Mouse (Mus musculus) midbrain, embryonic 16.5 days (tissue): ENCODE measurements around the gene Rrbp1. TPM values are rescaled to one million over a fixed set of nuclear protein-coding genes. Genes with fewer than 3 reads are reported as not detected.

Source experiments
- ATAC-seq: fragments of 200-750 bp; cut with Nextera tagmentation; 2 replicates; pipeline ENCODE4 v1.8.0; 2017; ENCODE audit warnings: moderate TSS enrichment
- H3K27ac ChIP-seq: fragments of 300-500 bp; sonication (generic); 2 replicates; pipeline ENCODE4 v1.5.1; 2014; ENCODE audit warnings: mild to moderate bottlenecking, low read length, mixed read lengths
- H3K27me3 ChIP-seq: fragments of 300-500 bp; sonication (generic); 2 replicates; pipeline ENCODE4 v1.6.1; 2014; ENCODE audit warnings: low read depth, low read length, mixed read lengths; ENCODE audit not compliant: control insufficient read depth, insufficient read depth
- H3K36me3 ChIP-seq: fragments of 300-500 bp; sonication (generic); 2 replicates; pipeline ENCODE4 v1.6.1; 2014; ENCODE audit warnings: mild to moderate bottlenecking, low read length, moderate library complexity, mixed read lengths; ENCODE audit not compliant: control insufficient read depth, insufficient read depth
- H3K4me1 ChIP-seq: fragments of 300-500 bp; sonication (generic); 2 replicates; pipeline ENCODE4 v1.6.1; 2014; ENCODE audit warnings: mild to moderate bottlenecking, low read length, mixed read lengths; ENCODE audit not compliant: control insufficient read depth, insufficient read depth
- H3K4me2 ChIP-seq: fragments of 300-500 bp; sonication (generic); 2 replicates; pipeline ENCODE4 v1.6.1; 2014; ENCODE audit warnings: mild to moderate bottlenecking, low read length, mixed read lengths
- H3K4me3 ChIP-seq: fragments of 300-500 bp; sonication (generic); 2 replicates; pipeline ENCODE4 v1.5.1; 2014; ENCODE audit warnings: low read depth, mild to moderate bottlenecking, low read length, moderate library complexity, mixed read lengths
- H3K9ac ChIP-seq: fragments of 300-500 bp; sonication (generic); 2 replicates; pipeline ENCODE4 v1.6.1; 2014; ENCODE audit warnings: low read depth, low read length, mixed read lengths
- H3K9me3 ChIP-seq: fragments of 300-500 bp; sonication (generic); replicated peaks from 2 replicates; pipeline ENCODE4 v1.6.1; 2014; ENCODE audit warnings: mild to moderate bottlenecking, low read length, mixed read lengths; ENCODE audit not compliant: control insufficient read depth, poor library complexity, severe bottlenecking
- WGBS: fragments of 180-500 bp; shearing (Covaris S2); extraction: QIAGEN DNeasy Blood & Tissue Kit; methylation state at CpG from one replicate; pipeline ENCODE4 v1.1.7; 2014; 5-methylcytosine and 5-hydroxymethylcytosine counted together
- polyA plus RNA-seq: library from polyadenylated mRNA; unstranded; fragments of >200 nt; fragmentation: Nextera tagmentation; extraction: Ambion mirVana; gene quantifications from 2 replicates; pipeline ENCODE4 v1.2.1, GENCODE M21; 2015

Rrbp1 gene
- polyA plus RNA-seq, 1 experiment from 2014 or later = 24.1 TPM

- Histone ChIP-seq H3K9ac (no peak overlapping the region), H3K4me3 (no peak overlapping the region), H3K9me3 (0 out of 2 replicates have a peak, but pooled peaks cover 2% of the 10 kb centered on the region), H3K27me3 (no peaks in the 10 kb centered on the region), H3K4me1 (no peaks in the 10 kb centered on the region), H3K4me2 (no peak overlapping the region), H3K36me3 (peaks cover 34% of the 10 kb centered on the region), H3K27ac (no peak overlapping the region)
- ATAC-seq = no peak
- WGBS = 98% methylated on average over 4 of the region's 4 CpGs
These were observed 56.1 kb downstream of the Rrbp1 start for GRCm38 (mm10) chr2:143955004-143955403.

- 94% methylated on average over 4 of the region's 4 CpGs for WGBS
- Histone ChIP-seq H3K27me3 (no peaks in the 10 kb centered on the region), H3K27ac (no peak overlapping the region), H3K4me1 (no peaks in the 10 kb centered on the region), H3K9me3 (no peaks in the 10 kb centered on the region), H3K4me2 (no peak overlapping the region), H3K4me3 (no peak overlapping the region), H3K36me3 (peaks cover 34% of the 10 kb centered on the region), H3K9ac (no peak overlapping the region)
- no peak for ATAC-seq
These were observed 57.1 kb downstream of the Rrbp1 start for GRCm38 (mm10) chr2:143953944-143954343.

DNA sequence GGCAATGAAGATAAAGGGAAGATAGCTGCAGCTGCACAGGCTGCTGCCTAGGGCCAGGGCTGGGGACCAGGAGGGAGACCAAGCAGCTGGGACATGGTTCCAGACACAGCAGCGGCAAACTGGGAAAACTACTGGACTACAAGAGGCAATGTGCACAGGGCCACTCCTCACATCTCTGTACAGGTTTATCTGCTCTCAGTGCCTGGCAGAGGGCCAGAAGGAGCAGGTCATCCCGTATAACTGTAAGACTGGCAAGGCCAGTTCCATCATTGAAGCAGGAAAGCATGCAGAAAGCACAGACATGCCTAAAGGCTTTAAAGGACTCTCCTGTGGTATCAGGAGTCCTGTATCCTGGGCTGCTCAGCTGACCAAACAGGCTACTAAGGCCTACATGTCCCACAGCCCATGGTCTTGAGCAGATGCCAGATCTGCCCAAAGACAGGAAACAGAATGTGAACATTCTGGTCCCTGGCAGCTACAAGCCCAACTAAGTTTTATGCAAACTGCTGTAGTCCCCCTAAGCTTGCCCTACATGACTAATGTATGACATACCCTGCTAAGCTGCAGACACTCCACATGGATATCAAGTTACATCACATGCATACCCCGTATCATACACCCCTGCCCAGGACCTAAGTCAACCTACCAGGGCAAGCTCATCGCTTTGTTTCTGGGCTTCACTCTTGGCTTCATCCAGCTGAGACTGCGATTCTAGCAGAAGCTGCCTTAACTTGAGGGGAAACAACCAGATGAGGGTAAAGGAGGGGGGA lies 59.3 kb downstream of the Rrbp1 start:
- H3K9me3 ChIP-seq = no peaks in the 10 kb centered on the region
- no peak overlapping the region for H3K9ac ChIP-seq
- H3K27ac ChIP-seq = no peak overlapping the region
- H3K27me3 ChIP-seq = no peaks in the 10 kb centered on the region
- H3K36me3 ChIP-seq = peaks cover 37% of the 10 kb centered on the region
- WGBS = 90% methylated on average over 5 of the region's 5 CpGs
- no peak overlapping the region for H3K4me2 ChIP-seq
- ATAC-seq = no peak
- no peak overlapping the region for H3K4me3 ChIP-seq
- no peaks in the 10 kb centered on the region for H3K4me1 ChIP-seq

- WGBS = 82% methylated on average over 1 of the region's 1 CpGs
These were observed 60.0 kb downstream of the Rrbp1 start for GRCm38 (mm10) chr2:143951028-143951420.

GRCm38 (mm10) chr2:143950290-143951027 lies 60.6 kb downstream of the Rrbp1 start:
- no peak for ATAC-seq
- no peaks in the 10 kb centered on the region for H3K9me3 ChIP-seq
- H3K4me1 ChIP-seq = no peaks in the 10 kb centered on the region
- no peaks in the 10 kb centered on the region for H3K27me3 ChIP-seq
- H3K9ac ChIP-seq = no peak overlapping the region
- 93% methylated on average over 5 of the region's 5 CpGs for WGBS
- H3K27ac ChIP-seq = no peak overlapping the region
- H3K4me3 ChIP-seq = no peak overlapping the region
- no peak overlapping the region for H3K4me2 ChIP-seq
- H3K36me3 ChIP-seq = peaks cover 32% of the 10 kb centered on the region

More at GRCm38 (mm10) chr2:143951028-143951420, 60.0 kb downstream of the Rrbp1 start:
- Histone ChIP-seq H3K27ac (no peak overlapping the region), H3K4me3 (no peak overlapping the region), H3K9me3 (no peaks in the 10 kb centered on the region), H3K4me1 (no peaks in the 10 kb centered on the region), H3K9ac (no peak overlapping the region), H3K4me2 (no peak overlapping the region), H3K27me3 (no peaks in the 10 kb centered on the region), H3K36me3 (peaks cover 32% of the 10 kb centered on the region)
- no peak for ATAC-seq

- Histone ChIP-seq H3K36me3 (peaks cover 31% of the 10 kb centered on the region), H3K27ac (no peak overlapping the region), H3K9ac (no peak overlapping the region), H3K27me3 (no peaks in the 10 kb centered on the region), H3K9me3 (no peaks in the 10 kb centered on the region), H3K4me3 (no peak overlapping the region), H3K4me2 (no peak overlapping the region), H3K4me1 (no peaks in the 10 kb centered on the region)
- 93% methylated on average over 6 of the region's 6 CpGs for WGBS
- ATAC-seq = no peak
These were observed 61.8 kb downstream of the Rrbp1 start for GRCm38 (mm10) chr2:143949217-143949616.

DNA sequence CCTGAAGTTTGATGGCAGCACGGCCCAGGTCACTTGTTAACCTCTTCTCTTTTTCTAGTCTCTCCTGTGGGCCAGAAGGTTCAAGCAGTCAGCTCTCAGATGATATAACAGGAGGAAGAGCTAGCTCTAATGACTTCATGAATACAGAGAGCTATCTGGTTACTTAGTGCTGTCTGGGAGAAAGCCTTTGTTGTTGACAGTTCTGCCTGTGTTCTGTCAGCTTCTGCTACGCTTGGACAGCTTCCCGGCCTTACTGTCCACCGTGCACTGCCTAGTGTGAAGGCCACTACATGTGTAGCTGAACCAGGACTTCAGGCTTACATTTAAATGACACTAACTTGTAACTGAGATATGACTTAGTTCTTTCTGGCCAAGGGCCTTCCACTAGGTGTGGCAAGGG lies 62.6 kb downstream of the Rrbp1 start:
- no peak for ATAC-seq
- H3K9me3 ChIP-seq = no peaks in the 10 kb centered on the region
- H3K4me1 ChIP-seq = no peaks in the 10 kb centered on the region
- H3K9ac ChIP-seq = no peak overlapping the region
- H3K36me3 ChIP-seq = peaks cover 30% of the 10 kb centered on the region
- H3K27me3 ChIP-seq = no peaks in the 10 kb centered on the region
- H3K4me3 ChIP-seq = no peak overlapping the region
- H3K27ac ChIP-seq = no peak overlapping the region
- no peak overlapping the region for H3K4me2 ChIP-seq
- WGBS = 91% methylated on average over 4 of the region's 4 CpGs

DNA sequence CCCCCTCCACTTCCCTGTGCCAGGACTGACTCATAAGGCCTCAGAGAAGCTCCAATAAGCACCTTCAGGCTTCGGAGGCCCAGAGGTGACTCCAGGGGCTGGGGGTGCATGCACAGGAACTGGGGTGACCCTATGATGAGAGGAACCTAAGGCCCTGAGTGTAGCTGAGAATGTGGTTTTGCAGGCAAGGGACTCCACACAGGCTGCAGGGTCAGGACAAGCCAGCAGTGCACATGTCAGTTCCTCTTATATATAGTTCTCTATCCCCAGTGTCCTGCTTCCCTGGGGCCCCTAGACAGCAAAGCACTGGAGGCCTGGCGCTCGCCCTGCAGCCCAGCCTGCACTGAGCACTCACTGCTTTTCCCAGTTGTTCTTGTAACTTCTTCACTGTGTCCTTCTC lies 63.1 kb downstream of the Rrbp1 start:
- Histone ChIP-seq H3K36me3 (peaks cover 28% of the 10 kb centered on the region), H3K4me2 (no peak overlapping the region), H3K4me1 (no peaks in the 10 kb centered on the region), H3K4me3 (no peak overlapping the region), H3K27me3 (no peaks in the 10 kb centered on the region), H3K9me3 (no peaks in the 10 kb centered on the region), H3K27ac (no peak overlapping the region), H3K9ac (no peak overlapping the region)
- WGBS = 92% methylated on average over 3 of the region's 3 CpGs
- ATAC-seq = no peak

DNA sequence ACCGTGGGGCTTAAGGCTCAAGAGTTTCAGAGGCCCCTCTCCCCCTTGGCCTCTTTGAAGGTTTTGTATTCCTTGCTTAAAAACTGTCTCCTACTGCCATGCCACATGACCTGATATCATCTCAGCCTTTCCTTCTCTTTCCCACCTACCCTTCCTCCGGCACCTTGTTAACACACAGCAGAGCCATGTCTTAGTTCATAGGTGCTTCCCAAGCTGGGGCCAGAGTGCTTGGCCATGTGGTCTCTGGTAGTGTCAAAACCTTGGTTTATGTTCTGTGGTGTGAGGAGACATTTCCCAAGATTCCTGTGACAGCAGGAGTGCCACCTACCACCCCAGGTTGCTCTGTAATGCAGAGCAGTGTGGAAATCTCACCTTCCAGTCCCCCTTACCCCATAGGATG lies 64.7 kb downstream of the Rrbp1 start:
- no peaks in the 10 kb centered on the region for H3K9me3 ChIP-seq
- H3K4me1 ChIP-seq = no peaks in the 10 kb centered on the region
- no peak overlapping the region for H3K9ac ChIP-seq
- 87% methylated on average over 2 of the region's 2 CpGs for WGBS
- H3K4me3 ChIP-seq = no peak overlapping the region
- H3K36me3 ChIP-seq = peaks cover 30% of the 10 kb centered on the region
- no peak for ATAC-seq
- no peak overlapping the region for H3K4me2 ChIP-seq
- no peaks in the 10 kb centered on the region for H3K27me3 ChIP-seq
- no peak overlapping the region for H3K27ac ChIP-seq
